Mouse (Mus musculus) heart, postnatal 0 days (tissue): ENCODE data around the gene Gm49337.

ENCODE experiments used
- CTCF ChIP-seq: IDR thresholded peaks from 2 replicates; pipeline ENCODE4 v1.5.1; 2016; ENCODE audit warnings: antibody characterized with exemption, control low read depth, low read depth
- EP300 ChIP-seq: IDR thresholded peaks from 2 replicates; pipeline ENCODE4 v1.6.1; 2016; ENCODE audit warnings: antibody characterized with exemption, low read depth

DNA sequence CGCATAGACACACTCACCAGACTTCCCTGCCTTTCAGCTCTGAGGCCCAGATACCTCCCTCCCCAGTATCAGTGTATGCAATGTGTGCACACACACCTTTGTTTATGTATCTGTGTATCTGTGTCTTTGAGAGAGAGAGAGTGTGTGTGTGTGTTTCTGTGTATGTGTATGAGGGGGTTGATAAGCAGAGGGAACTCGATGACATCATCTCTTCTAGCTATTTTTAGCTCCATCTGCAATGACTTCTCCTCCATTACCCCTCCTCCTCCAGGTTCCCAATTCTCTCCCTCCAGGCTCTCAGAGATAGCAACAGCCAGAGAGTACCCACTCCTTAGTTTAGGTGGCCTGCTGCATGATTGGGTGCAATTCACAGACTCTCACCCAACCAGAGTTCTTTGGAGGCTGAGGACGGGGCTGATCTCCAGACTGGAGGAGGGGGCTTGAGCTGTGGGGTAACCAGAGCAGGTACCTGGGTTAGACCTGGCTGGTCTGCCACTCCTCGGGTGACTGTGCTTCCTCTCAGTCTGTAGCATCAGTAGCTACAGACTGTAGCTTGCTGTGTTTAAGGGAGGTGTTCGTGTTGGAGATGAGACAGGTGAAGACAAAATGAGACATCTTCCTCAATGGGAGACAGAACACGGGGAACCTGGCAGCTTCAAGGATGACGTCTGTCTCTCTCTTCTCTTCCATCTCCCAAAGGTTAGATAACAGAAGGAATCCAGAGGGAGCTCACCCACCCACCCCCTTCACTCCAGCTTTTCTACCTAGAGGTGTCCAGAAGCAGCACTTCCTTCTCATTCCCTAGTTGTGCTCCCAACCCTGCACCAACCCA, 2.7 kb downstream of the Gm49337 start:
- TF ChIP-seq CTCF: no peak
- TF ChIP-seq EP300: no peak
